Mouse (Mus musculus) midbrain, embryonic 14.5 days (tissue): Measurements from ENCODE around the gene Ctla4. TPM values are rescaled to one million over a fixed set of nuclear protein-coding genes. Genes with fewer than 3 reads are reported as not detected.

ENCODE experiments used
- ATAC-seq: fragments of 200-750 bp; cut with Nextera tagmentation; 2 replicates; pipeline ENCODE4 v1.8.0; 2017; ENCODE audit warnings: moderate number of reproducible peaks, moderate library complexity; ENCODE audit not compliant: low FRiP score, low TSS enrichment
- DNase-seq: peaks from one replicate; pipeline ENCODE4 v3.0.0-alpha.2; 2015
- H3K27ac ChIP-seq: fragments of 300-500 bp; sonication (generic); replicated peaks from 2 replicates; pipeline ENCODE4 v1.5.1; 2014; ENCODE audit warnings: mild to moderate bottlenecking, low read depth, low read length, moderate library complexity
- H3K27me3 ChIP-seq: fragments of 300-500 bp; sonication (generic); 2 replicates; pipeline ENCODE4 v1.6.1; 2014; ENCODE audit warnings: low read length, control low read depth, mixed read lengths; ENCODE audit not compliant: control insufficient read depth, insufficient read depth
- H3K36me3 ChIP-seq: fragments of 300-500 bp; sonication (generic); 2 replicates; pipeline ENCODE4 v1.6.1; 2014; ENCODE audit warnings: low read length, control low read depth; ENCODE audit not compliant: control insufficient read depth, insufficient read depth
- H3K4me1 ChIP-seq: fragments of 300-500 bp; sonication (generic); 2 replicates; pipeline ENCODE4 v1.6.1; 2014; ENCODE audit warnings: mild to moderate bottlenecking, antibody characterized with exemption, low read length, control low read depth; ENCODE audit not compliant: control insufficient read depth, insufficient read depth
- H3K4me2 ChIP-seq: fragments of 300-500 bp; sonication (generic); 2 replicates; pipeline ENCODE4 v1.6.1; 2014; ENCODE audit warnings: mild to moderate bottlenecking, low read length, moderate library complexity
- H3K4me3 ChIP-seq: fragments of 300-500 bp; sonication (generic); replicated peaks from 2 replicates; pipeline ENCODE4 v1.5.1; 2014; ENCODE audit warnings: low read depth, low read length
- H3K9ac ChIP-seq: fragments of 300-500 bp; sonication (generic); replicated peaks from 2 replicates; pipeline ENCODE4 v1.6.1; 2014; ENCODE audit warnings: mild to moderate bottlenecking, low read length, moderate library complexity
- H3K9me3 ChIP-seq: fragments of 300-500 bp; sonication (generic); 2 replicates; pipeline ENCODE4 v1.6.1; 2016; ENCODE audit warnings: low read length, control low read depth, mixed read lengths; ENCODE audit not compliant: control insufficient read depth
- WGBS: fragments of 180-500 bp; shearing (Covaris S2); extraction: QIAGEN DNeasy Blood & Tissue Kit; methylation state at CpG from one replicate; pipeline ENCODE4 v1.1.7; 2014; 5-methylcytosine and 5-hydroxymethylcytosine counted together
- polyA plus RNA-seq: library from polyadenylated mRNA; unstranded; fragments of >200 nt; fragmentation: Nextera tagmentation; extraction: Ambion mirVana; gene quantifications from 2 replicates; pipeline ENCODE4 v1.2.1, GENCODE M21; 2014

Gene Ctla4
- polyA plus RNA-seq, 1 experiment from 2014 or later, result not detected

DNA sequence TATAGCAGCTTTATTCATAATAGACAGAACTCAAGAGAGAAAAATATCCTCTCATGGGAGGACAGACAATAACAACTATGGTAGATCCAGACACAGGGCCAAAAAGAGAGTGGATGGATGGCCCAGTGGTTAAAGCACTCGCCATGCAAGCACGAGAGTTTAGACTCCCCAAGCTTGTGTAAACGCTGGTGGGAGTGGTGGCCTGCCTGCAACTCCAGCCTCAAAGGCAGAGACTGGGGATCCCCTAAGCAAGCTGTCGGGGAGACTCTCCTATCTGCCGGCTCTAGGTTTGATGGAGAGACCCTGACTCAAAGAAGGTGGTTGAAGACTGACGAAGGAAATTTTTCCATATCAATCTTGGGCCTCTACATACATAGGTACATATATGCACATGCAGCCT lies 69.4 kb downstream of the Ctla4 start:
- H3K27ac ChIP-seq, result no peak overlapping the region
- H3K27me3 ChIP-seq, result no peaks in the 10 kb centered on the region
- no peaks in the 10 kb centered on the region for H3K9me3 ChIP-seq
- no peak overlapping the region for H3K4me3 ChIP-seq
- no peaks in the 10 kb centered on the region for H3K36me3 ChIP-seq
- no peak overlapping the region for H3K9ac ChIP-seq
- ATAC-seq (no peak), DNase-seq (no peak)
- H3K4me2 ChIP-seq, result no peak overlapping the region
- H3K4me1 ChIP-seq, result no peaks in the 10 kb centered on the region
- WGBS, result 83% methylated on average over 6 of the region's 6 CpGs

DNA sequence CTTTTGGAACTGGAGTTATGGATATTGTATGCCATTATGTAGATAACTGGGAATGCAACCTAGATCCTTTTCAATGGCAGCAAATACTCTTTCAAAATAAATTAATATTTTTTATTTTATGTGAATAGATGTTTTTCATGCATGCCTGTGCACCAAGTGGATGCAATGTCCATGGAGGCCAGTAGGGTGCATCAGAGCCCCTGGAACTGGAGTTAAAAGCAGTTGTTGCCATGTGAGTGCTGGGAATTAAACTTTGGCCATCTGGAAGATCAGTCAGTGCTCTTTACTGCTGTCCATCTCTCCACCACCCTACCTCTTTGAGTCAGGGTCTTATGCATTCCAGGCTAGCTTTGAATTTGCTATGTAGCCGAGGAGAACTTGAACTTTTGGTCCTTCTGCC lies 71.5 kb downstream of the Ctla4 start:
- 92% methylated on average over 1 of the region's 1 CpGs for WGBS
- DNase-seq, result no peak
- ATAC-seq, result no peak
- Histone ChIP-seq H3K27ac (no peak overlapping the region), H3K36me3 (no peaks in the 10 kb centered on the region), H3K9ac (no peak overlapping the region), H3K4me1 (no peaks in the 10 kb centered on the region), H3K4me3 (no peak overlapping the region), H3K4me2 (no peak overlapping the region), H3K9me3 (no peaks in the 10 kb centered on the region), H3K27me3 (no peaks in the 10 kb centered on the region)

DNA sequence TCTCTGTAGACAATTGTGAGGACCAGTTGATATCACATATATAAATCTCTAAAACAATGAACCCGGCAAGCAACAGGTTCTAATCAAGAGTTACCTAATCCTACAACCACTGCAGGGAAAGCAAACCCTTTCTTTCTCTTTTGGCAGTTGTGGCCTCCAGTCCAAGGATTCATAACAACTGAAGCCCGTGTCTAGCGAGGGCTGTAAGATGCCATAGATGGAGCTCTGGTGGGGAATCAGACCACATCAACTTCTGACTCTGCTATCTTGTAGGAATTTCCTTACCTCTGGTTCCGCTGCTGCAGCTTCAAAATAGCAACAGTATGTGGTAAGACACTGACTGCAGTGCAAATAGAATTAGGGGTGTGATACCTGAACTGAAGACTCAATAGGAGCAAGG lies 72.4 kb downstream of the Ctla4 start:
- H3K9me3 ChIP-seq, result no peaks in the 10 kb centered on the region
- H3K4me2 ChIP-seq, result no peak overlapping the region
- ATAC-seq, result no peak
- H3K4me1 ChIP-seq, result no peaks in the 10 kb centered on the region
- H3K27ac ChIP-seq, result no peak overlapping the region
- H3K36me3 ChIP-seq, result no peaks in the 10 kb centered on the region
- no peak for DNase-seq
- no peaks in the 10 kb centered on the region for H3K27me3 ChIP-seq
- H3K9ac ChIP-seq, result no peak overlapping the region
- H3K4me3 ChIP-seq, result no peak overlapping the region
- 95% methylated on average over 4 of the region's 4 CpGs for WGBS

DNA sequence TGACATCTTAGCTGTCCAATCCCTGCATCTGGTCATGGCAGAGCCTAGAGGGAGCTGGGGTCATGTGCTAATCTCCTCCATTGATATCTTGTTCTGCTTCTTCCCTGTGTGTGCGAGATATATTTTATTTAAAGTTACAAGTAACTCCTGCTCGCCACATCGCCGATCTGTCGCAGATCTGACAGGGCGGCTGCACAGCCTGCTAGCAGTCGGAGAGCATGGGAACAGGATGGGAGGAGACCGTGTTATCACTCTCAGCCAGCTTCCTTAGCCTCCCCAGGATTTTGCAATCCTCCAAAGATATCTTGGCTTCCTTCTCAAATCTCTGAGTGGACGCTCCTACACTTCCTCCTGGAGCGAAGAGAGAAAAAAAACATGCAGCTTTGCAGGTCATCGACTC lies 73.7 kb downstream of the Ctla4 start:
- no peak overlapping the region for H3K27ac ChIP-seq
- H3K9me3 ChIP-seq, result no peaks in the 10 kb centered on the region
- WGBS, result 85% methylated on average over 11 of the region's 11 CpGs

DNA sequence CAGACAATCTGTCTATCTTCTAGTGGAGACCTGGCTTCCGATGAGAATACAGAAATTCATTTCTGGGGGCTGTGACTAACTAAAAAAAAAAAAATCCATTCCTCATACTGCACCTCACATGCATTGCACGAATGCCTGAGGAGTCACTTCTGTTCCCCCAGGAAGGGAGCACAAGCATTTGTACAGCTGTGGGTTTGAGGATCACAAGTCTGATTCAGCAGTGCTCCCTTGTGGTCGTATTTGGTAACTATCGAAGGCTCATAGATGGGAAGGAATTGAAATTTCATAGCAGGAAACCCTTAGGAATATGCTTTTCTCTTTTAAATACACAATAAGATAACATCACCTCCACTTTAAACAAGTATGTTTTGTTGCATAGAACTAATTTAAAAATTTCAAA lies 74.3 kb downstream of the Ctla4 start:
- WGBS, result 35% methylated on average over 4 of the region's 4 CpGs
- H3K9me3 ChIP-seq, result no peaks in the 10 kb centered on the region
- ATAC-seq (no peak; the same call in 1 of the 2 replicates), DNase-seq (peak; percentile 87)
- no peak overlapping the region for H3K9ac ChIP-seq
- H3K27me3 ChIP-seq, result no peaks in the 10 kb centered on the region
- no peaks in the 10 kb centered on the region for H3K36me3 ChIP-seq
- no peaks in the 10 kb centered on the region for H3K4me1 ChIP-seq
- H3K4me2 ChIP-seq, result no peak overlapping the region
- no peak overlapping the region for H3K4me3 ChIP-seq
- no peak overlapping the region for H3K27ac ChIP-seq

More for the DNA sequence above, 73.7 kb downstream of the Ctla4 start:
- H3K4me2 ChIP-seq, result no peak overlapping the region
- no peak overlapping the region for H3K9ac ChIP-seq
- H3K4me3 ChIP-seq, result no peak overlapping the region
- no peak for ATAC-seq
- H3K36me3 ChIP-seq, result no peaks in the 10 kb centered on the region
- no peak for DNase-seq
- no peaks in the 10 kb centered on the region for H3K27me3 ChIP-seq
- H3K4me1 ChIP-seq, result no peaks in the 10 kb centered on the region

DNA sequence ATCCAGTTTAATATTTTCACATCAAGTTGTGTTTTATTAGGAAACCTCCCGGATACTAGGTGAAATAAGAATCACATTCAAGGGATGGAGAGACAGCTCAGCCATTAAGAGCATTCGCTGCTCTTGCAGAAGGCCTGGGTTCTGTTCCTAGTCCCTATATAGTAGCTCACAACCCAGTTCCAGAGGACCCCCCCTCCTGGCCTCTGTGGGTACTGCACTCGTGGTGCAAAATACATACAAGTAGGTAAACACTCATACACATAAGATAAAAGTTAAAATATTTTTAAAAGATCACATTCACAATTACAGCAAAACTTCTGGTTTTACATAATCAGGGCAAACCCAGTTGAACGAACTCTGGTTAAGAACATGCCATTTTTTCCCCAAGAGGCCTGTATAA lies 75.3 kb downstream of the Ctla4 start:
- Histone ChIP-seq H3K27ac (no peak overlapping the region), H3K4me2 (no peak overlapping the region), H3K27me3 (no peaks in the 10 kb centered on the region), H3K4me1 (no peaks in the 10 kb centered on the region), H3K9ac (no peak overlapping the region), H3K9me3 (no peaks in the 10 kb centered on the region), H3K4me3 (no peak overlapping the region), H3K36me3 (no peaks in the 10 kb centered on the region)
- DNase-seq (no peak), ATAC-seq (no peak)
- WGBS, result 89% methylated on average over 4 of the region's 4 CpGs

Other genes starting within 250 kb of the Ctla4 start
- 0.12 and 0.18 TPM in 2 replicates for gene Cd28, start 170.2 kb upstream of the Ctla4 start, polyA plus RNA-seq
- gene Icos, start 90.9 kb downstream of the Ctla4 start, polyA plus RNA-seq, result not detected in 2 replicates